Comparison of ENCODE assay signal across 24 mouse cellular contexts in genomic region chr7:120174723-120175504, GRCm38 (mm10). TPM values are rescaled to one million over a fixed set of nuclear protein-coding genes. Genes with fewer than 3 reads are reported as not detected.
DNase-seq lines count a peak whose midpoint lies in the region; ATAC-seq and TF ChIP-seq lines count a peak whose summit lies in the region.
"Had no signal": no experiment of that assay in that cellular context is flagged by ENCODE, and none has a peak within 500 bp of the region (broad histone marks: within the 10 kb centered on the region; RNA-seq: fewer than 3 reads in every experiment).

No protein-coding gene starts in this region.

- H3K27ac ChIP-seq in liver, adult 2 months (replicated peaks; ENCODE audit: insufficient read depth, low read depth, low read length), result peak overlapping the region; percentile 100
- peak overlapping the region; percentile 86 for H3K27ac ChIP-seq in liver, postnatal 0 days (ENCODE audit: low read depth)
- H3K27ac ChIP-seq: embryonic facial prominence, embryonic 10.5 days; heart, adult 2 months; heart, embryonic 15.5 days had no signal

- peak overlapping the region; percentile 94 for H3K9ac ChIP-seq in liver, adult 2 months (ENCODE audit: low read depth, low read length)
- H3K9ac ChIP-seq in liver, postnatal 0 days (replicated peaks), result peak overlapping the region; percentile 60; the same call in 1 of the 2 replicates
- H3K9ac ChIP-seq: heart, embryonic 15.5 days had no signal

- peak; percentile 42 for DNase-seq in heart, adult 11 months
- no peak for DNase-seq in heart, postnatal 25 days (ENCODE audit: low spot score)
- peak; percentile 96 for DNase-seq in liver, adult 2 months (ENCODE audit: extremely low read depth, low read depth, low spot score)
- DNase-seq in liver, result no peak
- no peak for DNase-seq in liver, postnatal 0 days
- no peak for DNase-seq in urinary bladder, postnatal 4 days (ENCODE audit: low spot score in 2 of 2)
- DNase-seq in testis, postnatal 14 days (ENCODE audit: low spot score), result no peak
- DNase-seq in heart, postnatal 4 days, result no peak
- DNase-seq: cerebellum, adult 11-12 months; cerebellum, postnatal 25 days; gastrocnemius, postnatal 10 days; heart, adult 2 months; lung, postnatal 10 days; midbrain, embryonic 14.5 days had no signal

- no peaks in the 10 kb centered on the region for H3K27me3 ChIP-seq in liver, adult 2 months (ENCODE audit: control insufficient read depth, insufficient read depth, low read length)
- no peaks in the 10 kb centered on the region for H3K27me3 ChIP-seq in liver, postnatal 0 days (ENCODE audit: insufficient read depth, low read length)
- H3K27me3 ChIP-seq: CH12.LX; heart, embryonic 15.5 days had no signal

- no peak for TF ChIP-seq EP300 in liver, postnatal 0 days (IDR thresholded peaks at IDR 0.05; ENCODE audit: low read depth)

- 22% methylated on average over 11 of the region's 11 CpGs for WGBS in liver, adult 2 months
- 54% methylated on average over 11 of the region's 11 CpGs for WGBS in liver, postnatal 0 days (ENCODE audit: insufficient replicate concordance)

- intact Hi-C loops in heart, postnatal 25 days (cut with DNase I), result no loop called here

- peak overlapping the region; percentile 73 for H3K4me3 ChIP-seq in liver, adult 2 months (ENCODE audit: insufficient read depth, low read depth, low read length)
- H3K4me3 ChIP-seq in liver, postnatal 0 days (ENCODE audit: low read depth, low read length), result peak overlapping the region; percentile 42
- H3K4me3 ChIP-seq: embryonic facial prominence, embryonic 10.5 days; heart, adult 2 months; heart, embryonic 15.5 days had no signal

- peaks cover 27% of the 10 kb centered on the region; the same call in 1 of the 2 replicates for H3K79me2 ChIP-seq in liver, adult 2 months (ENCODE audit: control insufficient read depth, insufficient read depth, low read length)

- no peak for TF ChIP-seq CTCF in liver, adult 2 months (IDR thresholded peaks at IDR 0.05; ENCODE audit: low read depth, low read length)
- TF ChIP-seq CTCF in liver, postnatal 0 days (IDR thresholded peaks at IDR 0.05; ENCODE audit: low read depth), result no peak

- H3K4me1 ChIP-seq in liver, adult 2 months (ENCODE audit: control insufficient read depth, insufficient read depth, low read length), result peaks cover 28% of the 10 kb centered on the region
- H3K4me1 ChIP-seq in liver, postnatal 0 days (ENCODE audit: insufficient read depth), result no peaks in the 10 kb centered on the region; the same call in 1 of the 2 replicates
- H3K4me1 ChIP-seq: heart, embryonic 15.5 days had no signal

- H3K36me3 ChIP-seq in liver, adult 2 months (ENCODE audit: control insufficient read depth, insufficient read depth, low read length), result peaks cover 12% of the 10 kb centered on the region
- H3K36me3 ChIP-seq in liver, postnatal 0 days (replicated peaks; ENCODE audit: insufficient read depth, low read length), result no peaks in the 10 kb centered on the region
- H3K36me3 ChIP-seq: embryonic facial prominence, embryonic 10.5 days; heart, embryonic 15.5 days had no signal

- no peak for TF ChIP-seq POLR2A in liver, adult 2 months (IDR thresholded peaks at IDR 0.05; ENCODE audit: extremely low read depth, insufficient read depth, low read length)

- H3K4me2 ChIP-seq in liver, postnatal 0 days (ENCODE audit: low read depth, low read length), result peak overlapping the region; percentile 65
- H3K4me2 ChIP-seq: heart, embryonic 15.5 days had no signal

- no peaks in the 10 kb centered on the region for H3K9me3 ChIP-seq in liver, postnatal 0 days (ENCODE audit: low read length)
- H3K9me3 ChIP-seq: embryonic facial prominence, embryonic 10.5 days; heart, embryonic 15.5 days had no signal

- peak; percentile 58 for ATAC-seq in liver, postnatal 0 days
- ATAC-seq: forebrain, embryonic 16.5 days; inflammation-experienced regulatory T-cells, adult 6 months had no signal

RNA-seq across cellular contexts. Expression of gene Anks4b, which starts 1.3 kb away (rescaled TPM):
- total RNA-seq in heart, postnatal 25 days (2021), result under 1 TPM in 1 of 2 experiments, not detected in 1; 0.16 TPM
- 36.0 and 40.0 TPM in 2 replicates for total RNA-seq in liver, adult 2 months (2014; rRNA removed)
- 15.8 and 17.0 TPM in 2 replicates for polyA plus RNA-seq in liver, adult 2 months (2012; rRNA removed)
- 2.4 and 3.0 TPM in 2 replicates for polyA plus RNA-seq in liver, postnatal 0 days (2015; fragmentation: Nextera tagmentation; extraction: Ambion mirVana)
- under 1 TPM; 0.11 to 0.12 TPM for total RNA-seq in heart, postnatal 4 days (2021)
- total RNA-seq: CH12.LX; megakaryocyte, adult 5-6 weeks had no signal
- polyA plus RNA-seq: brain, embryonic 14.5 days; forebrain, embryonic 16.5 days; heart, adult 2 months; heart, embryonic 15.5 days; inflammation-experienced regulatory T-cells, adult 6 months; midbrain, embryonic 14.5 days had no signal

RNA-seq across cellular contexts. Expression of gene Crym, which starts 27.0 kb away (rescaled TPM):
- under 1 TPM; 0.36 to 0.45 TPM for total RNA-seq in heart, postnatal 25 days (2021)
- 1.0 and 1.4 TPM in 2 replicates for total RNA-seq in liver, adult 2 months (2014; rRNA removed)
- 1.0 and 2.0 TPM in 2 replicates for polyA plus RNA-seq in liver, adult 2 months (2012; rRNA removed)
- 0.27 and 0.29 TPM in 2 replicates for polyA plus RNA-seq in liver, postnatal 0 days (2015; fragmentation: Nextera tagmentation; extraction: Ambion mirVana)
- under 1 TPM; 0.45 to 0.63 TPM for total RNA-seq in heart, postnatal 4 days (2021)
- total RNA-seq: CH12.LX; megakaryocyte, adult 5-6 weeks had no signal
- polyA plus RNA-seq: inflammation-experienced regulatory T-cells, adult 6 months had no signal

RNA-seq across cellular contexts. Expression of gene Abca14, which starts 28.8 kb away (rescaled TPM):
- total RNA-seq in heart, postnatal 25 days (2021), result not detected
- 0.18 and 0.20 TPM in 2 replicates for total RNA-seq in liver, adult 2 months (2014; rRNA removed)
- 0.05 TPM in 1 of 2 replicates, not detected in the other for polyA plus RNA-seq in liver, adult 2 months (2012; rRNA removed)
- 0.20 TPM in 2 replicates for polyA plus RNA-seq in liver, postnatal 0 days (2015; fragmentation: Nextera tagmentation; extraction: Ambion mirVana)
- total RNA-seq in heart, postnatal 4 days (2021), result under 1 TPM in 1 of 2 experiments, not detected in 1; 0.20 TPM
- total RNA-seq: adrenal gland, adult 18-20 months; CH12.LX; gastrocnemius, postnatal 10 days; heart, adult 2 months; layer of hippocampus, adult 18-20 months; megakaryocyte, adult 5-6 weeks had no signal
- polyA plus RNA-seq: embryonic facial prominence, embryonic 10.5 days; forebrain, embryonic 16.5 days; heart, adult 2 months; heart, embryonic 15.5 days; hindbrain, embryonic 11.5 days; inflammation-experienced regulatory T-cells, adult 6 months; midbrain, embryonic 14.5 days had no signal

RNA-seq across cellular contexts. Expression of gene Zp2, which starts 29.8 kb away (rescaled TPM):
- under 1 TPM; 0.34 to 0.49 TPM for total RNA-seq in heart, postnatal 25 days (2021)
- total RNA-seq in liver, adult 2 months (2014; rRNA removed), result not detected in 2 replicates
- polyA plus RNA-seq in liver, adult 2 months (2012; rRNA removed), result not detected in 2 replicates
- polyA plus RNA-seq in liver, postnatal 0 days (2015; fragmentation: Nextera tagmentation; extraction: Ambion mirVana), result not detected in 2 replicates
- total RNA-seq in heart, postnatal 4 days (2021), result under 1 TPM; 0.11 to 0.36 TPM
- total RNA-seq: adrenal gland, adult 18-20 months; megakaryocyte, adult 5-6 weeks had no signal
- polyA plus RNA-seq: brain, embryonic 14.5 days; forebrain, embryonic 16.5 days; hindbrain, embryonic 11.5 days; inflammation-experienced regulatory T-cells, adult 6 months; midbrain, embryonic 14.5 days had no signal

Comparison
In these comparisons a context has a peak if more than half of its experiments do, and no peak if none do; other contexts are left out.
1. DNase-seq: peak in heart, adult 11 months (single experiment) and liver, adult 2 months (single experiment); none in heart, postnatal 25 days (single experiment), liver (single experiment), liver, postnatal 0 days (single experiment), urinary bladder, postnatal 4 days (0 of 2), testis, postnatal 14 days (single experiment) and heart, postnatal 4 days (single experiment).
2. RNA of gene Anks4b, which starts 1.3 kb away (total RNA-seq): 36.0 to 40.0 TPM in liver, adult 2 months; 0.16 TPM in heart, postnatal 25 days and 0.11 to 0.12 TPM in heart, postnatal 4 days; every median in the first group is over 10 times any median in the second.